Mouse (Mus musculus): ENCODE measurements around the gene Kcnk4. TPM values are rescaled to one million over a fixed set of nuclear protein-coding genes. Genes with fewer than 3 reads are reported as not detected.
"Not testable (repeated sequence)": the region's sequence is repeated elsewhere in the genome, so short reads cannot be mapped to it uniquely, and the experiment has no call there.

Gene Kcnk4
- polyA plus RNA-seq, 1 experiment from 2014 or later, result 0.18 TPM

DNA sequence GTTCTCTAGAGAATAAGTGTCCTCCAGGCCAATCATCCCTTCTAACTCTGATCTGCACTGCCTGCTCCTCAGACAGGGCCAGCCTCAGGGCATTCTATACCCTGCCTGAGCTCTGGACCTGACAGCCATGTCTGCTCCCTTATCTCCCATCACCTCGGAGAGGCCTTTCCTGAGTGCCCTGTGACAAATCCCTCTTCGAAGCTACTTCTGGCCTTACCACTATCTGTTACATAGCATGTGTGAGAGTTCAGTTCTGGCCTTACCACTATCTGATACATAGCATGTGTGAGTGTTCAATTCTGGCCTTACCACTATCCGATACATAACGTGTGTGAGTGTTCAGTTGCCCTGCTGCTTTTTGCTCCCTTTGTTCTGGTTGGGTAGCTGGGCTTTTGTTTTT, 19.0 kb downstream of the Kcnk4 start:
- H3K27ac ChIP-seq (ENCODE audit: low read depth, low read length), result peak overlapping the region; percentile 75; the same call in 1 of the 2 replicates
- ATAC-seq (replicated peaks; ENCODE audit: low FRiP score), result peak; percentile 74
- no peak overlapping the region for H3K4me3 ChIP-seq (ENCODE audit: low read depth, low read length)

DNA sequence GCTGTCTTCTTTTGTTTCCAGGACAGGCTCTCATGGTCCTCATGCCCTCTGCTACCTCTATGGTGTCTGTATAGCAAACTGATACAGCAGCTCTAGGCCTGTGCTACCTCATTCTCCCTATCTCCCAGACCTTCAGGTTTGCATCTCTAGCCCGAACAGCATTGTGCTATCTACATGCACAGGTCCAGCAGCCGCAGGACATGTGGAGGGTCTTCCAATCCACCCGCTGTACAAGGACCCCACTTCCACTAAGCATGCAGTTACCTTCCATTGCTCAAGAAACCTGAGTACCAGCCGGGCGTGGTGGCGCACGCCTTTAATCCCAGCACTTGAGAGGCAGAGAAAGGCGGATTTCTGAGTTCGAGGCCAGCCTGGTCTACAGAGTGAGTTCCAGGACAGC, 19.8 kb downstream of the Kcnk4 start:
- no peaks in the 10 kb centered on the region for H3K27me3 ChIP-seq (replicated peaks; ENCODE audit: control insufficient read depth, insufficient read depth, low read length)
- no peak overlapping the region for H3K4me3 ChIP-seq (ENCODE audit: low read depth, low read length)
- DNase-seq (ENCODE audit: low spot score), result no peak
- no peak overlapping the region for H3K27ac ChIP-seq (ENCODE audit: low read depth, low read length)
- no peak for ATAC-seq (replicated peaks; ENCODE audit: low FRiP score)
- no peaks in the 10 kb centered on the region for H3K9me3 ChIP-seq (ENCODE audit: control insufficient read depth, low read length)
- H3K36me3 ChIP-seq (ENCODE audit: control insufficient read depth, insufficient read depth, low read length), result peaks cover 30% of the 10 kb centered on the region
- peaks cover 23% of the 10 kb centered on the region for H3K4me1 ChIP-seq (replicated peaks; ENCODE audit: control insufficient read depth, insufficient read depth, low read length)
- H3K9ac ChIP-seq (ENCODE audit: low read depth, low read length), result no peak overlapping the region
- 86% methylated on average over 9 of the region's 9 CpGs for WGBS
- no peak overlapping the region for H3K4me2 ChIP-seq

More for the DNA sequence above, 19.0 kb downstream of the Kcnk4 start:
- Histone ChIP-seq H3K27me3 (replicated peaks; ENCODE audit: control insufficient read depth, insufficient read depth, low read length) (no peaks in the 10 kb centered on the region), H3K4me1 (replicated peaks; ENCODE audit: control insufficient read depth, insufficient read depth, low read length) (peaks cover 27% of the 10 kb centered on the region), H3K4me2 (no peak overlapping the region), H3K9me3 (ENCODE audit: control insufficient read depth, low read length) (no peaks in the 10 kb centered on the region), H3K9ac (ENCODE audit: low read depth, low read length) (peak overlapping the region; percentile 4), H3K36me3 (ENCODE audit: control insufficient read depth, insufficient read depth, low read length) (peaks cover 30% of the 10 kb centered on the region)
- DNase-seq (ENCODE audit: low spot score), result no peak
- WGBS, result 41% methylated on average over 4 of the region's 4 CpGs

DNA sequence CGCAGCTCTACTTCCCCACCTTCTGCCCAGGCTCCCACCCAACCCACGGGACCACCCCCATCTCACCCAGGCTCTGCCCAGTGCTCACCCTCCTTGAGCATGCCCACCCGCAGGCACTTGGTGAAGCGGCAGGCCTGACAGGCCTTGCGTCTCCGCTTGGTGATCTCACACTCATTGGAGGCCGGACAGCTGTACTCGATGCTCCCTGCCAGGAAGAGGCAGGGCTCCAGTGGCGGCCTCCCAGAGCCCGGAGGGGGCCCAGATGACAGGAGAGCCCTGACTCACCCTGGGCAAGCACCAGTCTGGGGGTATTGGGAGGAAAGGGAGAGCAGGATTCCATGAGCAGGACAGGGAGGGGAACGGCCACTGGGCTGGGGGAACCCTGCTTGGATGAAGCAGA, 20.3 kb downstream of the Kcnk4 start:
- no peaks in the 10 kb centered on the region for H3K9me3 ChIP-seq (ENCODE audit: control insufficient read depth, low read length)
- H3K4me2 ChIP-seq, result no peak overlapping the region
- DNase-seq (ENCODE audit: low spot score) (no peak), ATAC-seq (replicated peaks; ENCODE audit: low FRiP score) (no peak)
- H3K9ac ChIP-seq (ENCODE audit: low read depth, low read length), result no peak overlapping the region
- H3K36me3 ChIP-seq (ENCODE audit: control insufficient read depth, insufficient read depth, low read length), result peaks cover 28% of the 10 kb centered on the region
- H3K4me3 ChIP-seq (ENCODE audit: low read depth, low read length), result no peak overlapping the region
- no peak overlapping the region for H3K27ac ChIP-seq (ENCODE audit: low read depth, low read length)
- H3K27me3 ChIP-seq (replicated peaks; ENCODE audit: control insufficient read depth, insufficient read depth, low read length), result no peaks in the 10 kb centered on the region
- 82% methylated on average over 11 of the region's 11 CpGs for WGBS
- peaks cover 23% of the 10 kb centered on the region for H3K4me1 ChIP-seq (replicated peaks; ENCODE audit: control insufficient read depth, insufficient read depth, low read length)

DNA sequence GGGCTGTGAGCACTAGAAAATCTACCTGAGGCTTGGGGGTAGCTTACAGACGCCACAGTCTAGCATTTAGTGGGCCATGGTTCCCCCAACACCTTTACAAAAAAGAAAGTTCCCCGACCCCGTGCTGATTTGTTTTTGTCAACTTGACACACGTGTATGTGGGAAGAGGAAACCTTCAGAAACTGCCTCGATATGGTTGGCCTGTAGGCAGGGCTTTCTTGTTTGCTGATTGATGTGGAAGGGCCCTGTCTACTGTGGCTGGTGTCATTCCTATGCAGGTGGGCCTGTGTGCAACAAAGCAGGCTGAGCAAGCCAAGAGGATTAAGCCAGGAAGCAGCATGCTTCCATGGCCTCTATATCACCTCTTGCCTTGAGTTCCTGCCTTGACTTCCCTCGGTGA, 21.3 kb downstream of the Kcnk4 start:
- no peak overlapping the region for H3K4me3 ChIP-seq (ENCODE audit: low read depth, low read length)
- no peak overlapping the region for H3K9ac ChIP-seq (ENCODE audit: low read depth, low read length)
- 80% methylated on average over 6 of the region's 6 CpGs for WGBS
- no peaks in the 10 kb centered on the region for H3K9me3 ChIP-seq (ENCODE audit: control insufficient read depth, low read length)
- H3K27me3 ChIP-seq (replicated peaks; ENCODE audit: control insufficient read depth, insufficient read depth, low read length), result no peaks in the 10 kb centered on the region
- ATAC-seq (replicated peaks; ENCODE audit: low FRiP score) (no peak), DNase-seq (ENCODE audit: low spot score) (no peak)
- H3K36me3 ChIP-seq (ENCODE audit: control insufficient read depth, insufficient read depth, low read length), result peaks cover 28% of the 10 kb centered on the region
- H3K4me2 ChIP-seq, result no peak overlapping the region
- H3K27ac ChIP-seq (ENCODE audit: low read depth, low read length), result no peak overlapping the region
- peaks cover 29% of the 10 kb centered on the region for H3K4me1 ChIP-seq (replicated peaks; ENCODE audit: control insufficient read depth, insufficient read depth, low read length)

DNA sequence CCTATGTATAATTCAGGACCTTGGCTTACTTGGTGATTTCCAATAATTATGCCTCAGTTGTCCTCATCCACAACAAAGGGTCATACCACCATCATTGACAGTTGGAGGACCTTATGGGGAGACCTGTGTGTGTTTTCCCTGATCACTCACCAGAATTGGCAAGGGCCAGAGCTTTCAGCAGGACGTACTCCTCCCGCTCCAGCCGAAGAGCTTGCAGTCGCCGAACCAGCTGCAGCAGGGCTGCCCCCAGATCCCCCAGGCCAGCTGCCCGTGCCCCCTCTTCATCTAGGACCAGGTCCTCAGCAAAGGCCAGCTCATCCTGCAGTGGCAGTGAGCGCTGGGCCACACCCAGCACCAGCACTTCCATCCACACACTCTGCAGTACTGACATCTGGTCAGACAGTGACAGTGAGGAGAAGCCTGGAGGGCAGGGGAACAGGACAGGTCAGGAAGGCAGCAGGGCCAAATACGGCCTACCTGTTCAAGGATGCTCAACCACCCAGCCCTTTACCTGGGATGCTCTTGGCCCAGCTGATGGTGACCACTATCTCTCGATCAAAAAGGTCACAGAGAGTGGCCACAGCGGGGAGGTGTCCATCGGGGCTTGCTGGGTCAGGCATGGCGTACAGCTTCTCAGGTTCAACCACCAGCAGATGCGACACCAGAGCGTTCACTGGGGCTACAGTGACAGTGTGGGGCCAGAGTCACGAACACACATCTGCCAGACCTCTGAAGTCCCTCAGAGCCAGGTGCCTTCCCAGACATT, 21.9 kb downstream of the Kcnk4 start:
- Histone ChIP-seq H3K27me3 (replicated peaks; ENCODE audit: control insufficient read depth, insufficient read depth, low read length) (no peaks in the 10 kb centered on the region), H3K4me2 (no peak overlapping the region), H3K27ac (ENCODE audit: low read depth, low read length) (no peak overlapping the region), H3K9me3 (ENCODE audit: control insufficient read depth, low read length) (no peaks in the 10 kb centered on the region), H3K9ac (ENCODE audit: low read depth, low read length) (no peak overlapping the region), H3K4me3 (ENCODE audit: low read depth, low read length) (peak overlapping the region; percentile 3; the same call in 1 of the 2 replicates), H3K4me1 (replicated peaks; ENCODE audit: control insufficient read depth, insufficient read depth, low read length) (peaks cover 35% of the 10 kb centered on the region), H3K36me3 (ENCODE audit: control insufficient read depth, insufficient read depth, low read length) (peaks cover 28% of the 10 kb centered on the region)
- DNase-seq (ENCODE audit: low spot score), result peak; percentile 32
- ATAC-seq (replicated peaks; ENCODE audit: low FRiP score), result no peak
- 90% methylated on average over 15 of the region's 15 CpGs for WGBS

- WGBS, result 86% methylated on average over 19 of the region's 19 CpGs
- no peaks in the 10 kb centered on the region for H3K27me3 ChIP-seq (replicated peaks; ENCODE audit: control insufficient read depth, insufficient read depth, low read length)
- H3K4me2 ChIP-seq, result peak overlapping the region; percentile 89
- peaks cover 33% of the 10 kb centered on the region for H3K4me1 ChIP-seq (replicated peaks; ENCODE audit: control insufficient read depth, insufficient read depth, low read length)
- peak; percentile 31 for DNase-seq (ENCODE audit: low spot score)
- peak overlapping the region; percentile 42 for H3K9ac ChIP-seq (ENCODE audit: low read depth, low read length)
- peak overlapping the region; percentile 77 for H3K4me3 ChIP-seq (ENCODE audit: low read depth, low read length)
- no peak for ATAC-seq (replicated peaks; ENCODE audit: low FRiP score)
- H3K27ac ChIP-seq (ENCODE audit: low read depth, low read length), result peak overlapping the region; percentile 47
- H3K9me3 ChIP-seq (ENCODE audit: control insufficient read depth, low read length), result no peaks in the 10 kb centered on the region
- H3K36me3 ChIP-seq (ENCODE audit: control insufficient read depth, insufficient read depth, low read length), result peaks cover 33% of the 10 kb centered on the region
Measured at GRCm38 (mm10) chr19:6911101-6912074, 22.9 kb downstream of the Kcnk4 start.

DNA sequence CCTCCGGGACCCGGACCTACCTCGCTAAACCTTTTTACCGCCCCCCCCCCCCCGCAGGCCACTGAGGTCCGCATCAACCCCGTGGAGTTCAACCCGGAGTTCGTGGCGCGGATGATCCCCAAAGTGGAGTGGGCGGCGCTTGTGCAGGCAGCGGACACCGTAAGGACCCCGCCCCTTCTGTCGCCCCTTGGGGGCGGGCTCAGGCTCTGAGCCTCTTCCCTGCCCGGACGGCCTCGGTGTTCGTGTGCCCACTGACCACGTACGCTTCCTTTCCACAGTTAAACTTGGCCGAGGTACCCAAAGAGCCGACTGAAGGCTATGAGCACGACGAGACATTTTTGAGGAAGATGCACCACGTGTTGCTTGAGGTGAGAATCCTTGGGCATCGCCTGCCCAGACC, 24.0 kb downstream of the Kcnk4 start:
- WGBS, result 1% methylated on average over 30 of the region's 30 CpGs
- peak overlapping the region; percentile 77 for H3K4me3 ChIP-seq (ENCODE audit: low read depth, low read length)
- ATAC-seq (replicated peaks; ENCODE audit: low FRiP score), result peak; percentile 63
- H3K4me2 ChIP-seq, result peak overlapping the region; percentile 89
- peak overlapping the region; percentile 84 for H3K9ac ChIP-seq (ENCODE audit: low read depth, low read length)
- not testable (repeated sequence) for H3K9me3 ChIP-seq (ENCODE audit: control insufficient read depth, low read length); H3K27me3 ChIP-seq (replicated peaks; ENCODE audit: control insufficient read depth, insufficient read depth, low read length)
- peaks cover 24% of the 10 kb centered on the region for H3K4me1 ChIP-seq (replicated peaks; ENCODE audit: control insufficient read depth, insufficient read depth, low read length)
- H3K36me3 ChIP-seq (ENCODE audit: control insufficient read depth, insufficient read depth, low read length), result peaks cover 40% of the 10 kb centered on the region
- peak; percentile 67 for DNase-seq (ENCODE audit: low spot score)
- H3K27ac ChIP-seq (ENCODE audit: low read depth, low read length), result peak overlapping the region; percentile 99

DNA sequence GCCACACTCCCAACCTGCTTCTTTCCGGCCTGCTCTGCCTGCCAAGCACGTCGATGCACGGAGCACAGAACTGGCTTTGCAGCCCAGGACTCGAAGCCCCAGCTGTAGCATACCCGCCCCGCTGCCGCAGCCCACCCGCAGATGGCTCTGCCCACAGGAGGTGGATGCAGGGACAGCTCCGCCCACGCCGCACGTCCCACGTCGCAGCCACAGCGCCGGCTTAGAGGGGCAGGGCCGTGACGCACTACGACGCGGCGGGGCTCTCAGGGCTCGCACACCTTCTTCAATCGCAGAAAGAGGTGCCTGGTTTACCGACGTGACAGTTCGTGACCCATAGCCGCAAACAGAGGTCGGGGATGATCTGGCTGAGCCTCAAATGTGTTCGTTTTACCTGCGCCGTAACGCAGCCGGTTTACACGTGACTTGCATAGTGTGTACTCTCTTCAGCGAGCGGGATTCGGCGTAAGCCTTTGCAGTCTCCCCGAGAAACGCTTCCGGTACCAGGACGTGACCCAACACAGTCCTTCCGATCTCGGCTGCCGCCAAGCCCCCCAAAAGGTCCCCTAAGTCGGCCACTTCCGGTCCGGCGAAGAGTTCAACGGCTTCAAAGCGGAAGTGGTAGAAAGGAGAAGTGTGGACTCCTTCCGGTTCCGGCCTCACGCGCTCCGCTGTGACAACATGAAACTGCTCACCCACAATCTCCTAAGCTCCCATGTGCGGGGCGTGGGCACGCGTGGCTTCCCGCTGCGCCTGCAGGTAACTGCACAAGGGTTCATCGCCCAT, 24.6 kb downstream of the Kcnk4 start, which contains the start of the genes Trmt112 and Prdx5:
Gene Trmt112, plus strand, starts transcription at position 192 of the 783 bp plus-strand sequence.
Gene Prdx5, minus strand, starts transcription at position 600 of the 783 bp plus-strand sequence.
- H3K27ac ChIP-seq (ENCODE audit: low read depth, low read length), result peak within 1 kb of the TSS; percentile 99
- H3K4me3 ChIP-seq (ENCODE audit: low read depth, low read length), result peak within 1 kb of the TSS; percentile 77
- H3K36me3 ChIP-seq (ENCODE audit: control insufficient read depth, insufficient read depth, low read length), result peaks cover 40% of the 10 kb centered on the region
- no peaks in the 10 kb centered on the region for H3K9me3 ChIP-seq (ENCODE audit: control insufficient read depth, low read length)
- WGBS, result under 1% methylated on average over 65 of the region's 65 CpGs
- no peaks in the 10 kb centered on the region for H3K27me3 ChIP-seq (replicated peaks; ENCODE audit: control insufficient read depth, insufficient read depth, low read length)
- peak within 1 kb of the TSS; percentile 89 for H3K4me2 ChIP-seq
- peaks cover 21% of the 10 kb centered on the region for H3K4me1 ChIP-seq (replicated peaks; ENCODE audit: control insufficient read depth, insufficient read depth, low read length)
- peak within 1 kb of the TSS; percentile 84 for H3K9ac ChIP-seq (ENCODE audit: low read depth, low read length)
- DNase-seq (ENCODE audit: low spot score) (peak; percentile 89), ATAC-seq (replicated peaks; ENCODE audit: low FRiP score) (peak; percentile 85)

Data from liver, embryonic 11.5 days (tissue).